Mouse (Mus musculus): ENCODE measurements at regions not wholly inside any gene's neighbourhood (a gene's known extent, or its start where the extent isn't known, plus 50 kb on each side); places are given as distances from the start of the nearest gene placed in this dataset.

DNA sequence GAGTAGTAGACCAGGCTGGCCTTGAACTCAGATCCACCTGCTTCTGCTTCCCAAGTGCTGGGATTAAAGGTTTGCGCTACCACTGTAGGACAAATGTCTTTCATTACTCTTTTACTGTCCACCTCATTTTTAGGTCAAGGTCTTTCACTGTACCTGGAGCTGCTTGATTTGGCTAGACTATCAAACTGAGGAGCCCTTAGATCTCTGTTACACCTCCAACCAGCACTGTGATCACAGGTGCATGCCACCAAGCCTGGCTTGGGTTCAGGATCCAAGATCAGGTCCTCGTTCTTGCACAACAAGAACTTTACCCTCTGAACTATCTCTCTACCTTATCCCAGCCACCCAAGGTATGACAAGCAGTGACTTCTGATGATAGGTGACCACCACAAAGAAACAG is 80.5 kb upstream of the Npvf start:
- TF ChIP-seq CTCF (IDR thresholded peaks at IDR 0.05; ENCODE audit: extremely low read depth, insufficient read length, insufficient replicate concordance, low read depth, low read length), result no peak
- no peak for TF ChIP-seq POLR2A (IDR thresholded peaks at IDR 0.05; ENCODE audit: low read depth, low read length)

Data from small intestine, adult 2 months (tissue).